Mouse (Mus musculus): ENCODE measurements around the gene Mob1b.

DNA sequence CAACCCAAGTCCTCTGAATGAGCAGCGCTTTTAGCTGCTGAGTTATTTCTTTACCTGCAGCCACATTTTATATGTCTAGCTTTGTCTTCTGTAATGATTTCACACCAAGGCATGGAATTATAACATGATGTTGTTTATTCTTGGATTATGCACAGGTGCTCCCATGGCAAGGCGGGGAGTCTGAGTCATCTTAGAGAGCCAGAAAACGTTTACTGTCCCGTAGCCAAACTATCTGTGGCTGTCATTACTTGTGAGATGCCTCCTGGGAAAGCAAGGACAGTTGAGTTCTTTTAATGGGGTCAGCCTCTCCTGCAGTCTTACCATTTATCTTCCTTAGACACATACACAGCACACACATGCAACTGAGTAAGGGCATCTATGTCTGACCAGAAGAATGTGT lies 85.0 kb downstream of the Mob1b start:
- no peak for TF ChIP-seq MAFK (IDR thresholded peaks at IDR 0.05; ENCODE audit: insufficient read depth, low read depth, low read length)
- no peak for TF ChIP-seq ZC3H11A (IDR thresholded peaks at IDR 0.05; ENCODE audit: borderline replicate concordance, low read depth, low read length)
- TF ChIP-seq CHD2 (IDR thresholded peaks at IDR 0.05; ENCODE audit: low read depth, low read length): no peak
- TF ChIP-seq ZNF384 (IDR thresholded peaks at IDR 0.05; ENCODE audit: low read depth, low read length): no peak
- TF ChIP-seq HCFC1 (IDR thresholded peaks at IDR 0.05; ENCODE audit: borderline replicate concordance, insufficient read depth, low read length): no peak

Data from ES-E14 (cell line).